Mouse (Mus musculus) MEL (cell line): Measurements from ENCODE around the gene Top2a. TPM values are rescaled to one million over a fixed set of nuclear protein-coding genes. Genes with fewer than 3 reads are reported as not detected.

Source experiments
- DNase-seq: peaks from one replicate; pipeline ENCODE4 v3.0.0; 2011; ENCODE audit warnings: low read depth, low spot score
- H3K27ac ChIP-seq: 2 replicates; pipeline ENCODE4 v1.5.1; 2012; ENCODE audit warnings: low read depth, mild to moderate bottlenecking, control low read depth, low read length, moderate library complexity; ENCODE audit not compliant: control insufficient read depth
- H3K27me3 ChIP-seq, 2 experiments: fragments of 150-350 bp in 1 of 2; sonication (generic) in 1 of 2; 2 replicates each; pipeline ENCODE4 v1.6.1; 2012; ENCODE audit warnings: low read length in 2 of 2, mild to moderate bottlenecking in 2 of 2, improper control_type of control experiment in 1 of 2, moderate library complexity in 1 of 2; ENCODE audit not compliant: insufficient read depth in 2 of 2, control insufficient read depth in 1 of 2
- H3K36me3 ChIP-seq, 2 experiments: 2 replicates each; pipeline ENCODE4 v1.6.1; 2012 to 2014; ENCODE audit warnings: low read length in 2 of 2, improper control_type of control experiment in 1 of 2, inconsistent platforms in 1 of 2, mild to moderate bottlenecking in 1 of 2; ENCODE audit not compliant: insufficient read depth in 2 of 2, control insufficient read depth in 1 of 2
- H3K4me1 ChIP-seq, 2 experiments: fragments of 150-350 bp in 1 of 2; sonication (generic) in 1 of 2; 2 replicates each; pipeline ENCODE4 v1.6.1; 2012; ENCODE audit warnings: low read length in 2 of 2, improper control_type of control experiment in 1 of 2, mild to moderate bottlenecking in 1 of 2; ENCODE audit not compliant: insufficient read depth in 2 of 2, control insufficient read depth in 1 of 2
- H3K4me3 ChIP-seq, 2 experiments: fragments of 150-350 bp in 1 of 2; sonication (generic) in 1 of 2; 2 replicates each; pipeline ENCODE4 v1.5.1; 2012; ENCODE audit warnings: low read depth in 2 of 2, low read length in 2 of 2, mild to moderate bottlenecking in 2 of 2, moderate library complexity in 2 of 2, control low read depth in 1 of 2, improper control_type of control experiment in 1 of 2; ENCODE audit not compliant: control insufficient read depth in 1 of 2, insufficient read depth in 1 of 2
- H3K79me2 ChIP-seq: 2 replicates; pipeline ENCODE4 v1.6.1; 2012; ENCODE audit warnings: mild to moderate bottlenecking, low read length, moderate library complexity; ENCODE audit not compliant: control insufficient read depth, poor library complexity, insufficient read depth
- H3K9ac ChIP-seq: 2 replicates; pipeline ENCODE4 v1.6.1; 2012; ENCODE audit warnings: low read depth, mild to moderate bottlenecking, control low read depth, low read length, moderate library complexity; ENCODE audit not compliant: control insufficient read depth, poor library complexity, severe bottlenecking
- H3K9me3 ChIP-seq: fragments of 150-350 bp; sonication (generic); replicated peaks from 2 replicates; pipeline ENCODE4 v1.6.1; 2012; ENCODE audit warnings: mild to moderate bottlenecking, low read length, improper control_type of control experiment, moderate library complexity; ENCODE audit not compliant: insufficient read depth
- CHD1 ChIP-seq: IDR thresholded peaks from 2 replicates; pipeline ENCODE4 v1.6.1; 2012; ENCODE audit warnings: low read depth, mild to moderate bottlenecking, inconsistent platforms, low read length, improper control_type of control experiment
- CTCF ChIP-seq, 3 experiments: IDR thresholded peaks in 2 of 3; conservative IDR thresholded peaks in 1 of 3; 2 replicates each; pipeline ENCODE4 v1.5.1; 2011 to 2012; ENCODE audit warnings: low read length in 3 of 3, low read depth in 2 of 3, mild to moderate bottlenecking in 2 of 3, improper control_type of control experiment in 1 of 3, inconsistent platforms in 1 of 3, mixed read lengths in 1 of 3, moderate library complexity in 1 of 3; ENCODE audit not compliant: control insufficient read depth in 1 of 3, insufficient read depth in 1 of 3, poor library complexity in 1 of 3, severe bottlenecking in 1 of 3
- HCFC1 ChIP-seq: IDR thresholded peaks from 2 replicates; pipeline ENCODE4 v1.6.1; 2012; ENCODE audit warnings: low read depth, mild to moderate bottlenecking, inconsistent platforms, low read length, improper control_type of control experiment, moderate library complexity
- KAT2A ChIP-seq: conservative IDR thresholded peaks from 2 replicates; pipeline ENCODE4 v1.6.1; 2012; ENCODE audit warnings: low read depth, low read length, improper control_type of control experiment, inconsistent platforms
- MAX ChIP-seq: IDR thresholded peaks from 2 replicates; pipeline ENCODE4 v1.6.1; 2011; ENCODE audit warnings: low read length, improper control_type of control experiment
- MAZ ChIP-seq: IDR thresholded peaks from 2 replicates; pipeline ENCODE4 v1.6.1; 2012; ENCODE audit warnings: low read depth, mild to moderate bottlenecking, inconsistent platforms, low read length, improper control_type of control experiment
- MEF2A ChIP-seq: IDR thresholded peaks from 2 replicates; pipeline ENCODE4 v1.6.1; 2014; ENCODE audit warnings: low read depth, mild to moderate bottlenecking, inconsistent platforms, low read length, improper control_type of control experiment; ENCODE audit not compliant: poor library complexity, insufficient replicate concordance, severe bottlenecking; ENCODE audit errors: extremely low read depth
- MXI1 ChIP-seq: IDR thresholded peaks from 2 replicates; pipeline ENCODE4 v1.6.1; 2011; ENCODE audit warnings: mild to moderate bottlenecking, low read depth, low read length, improper control_type of control experiment
- MYB ChIP-seq: IDR thresholded peaks from 2 replicates; pipeline ENCODE4 v1.6.1; 2011; ENCODE audit warnings: mild to moderate bottlenecking, low read depth, low read length, improper control_type of control experiment
- MYC ChIP-seq: IDR thresholded peaks from 2 replicates; pipeline ENCODE4 v1.6.1; 2011; ENCODE audit warnings: low read depth, mild to moderate bottlenecking, low read length, improper control_type of control experiment, moderate library complexity
- NELFE ChIP-seq: IDR thresholded peaks from 2 replicates; pipeline ENCODE4 v1.6.1; 2011; ENCODE audit warnings: low read depth, low read length, improper control_type of control experiment
- NRF1 ChIP-seq: IDR thresholded peaks from 2 replicates; pipeline ENCODE4 v1.6.1; 2014; ENCODE audit warnings: low read depth, mild to moderate bottlenecking, inconsistent platforms, low read length, improper control_type of control experiment, moderate library complexity; ENCODE audit not compliant: poor library complexity, insufficient read depth, severe bottlenecking
- POLR2A ChIP-seq, 2 experiments: IDR thresholded peaks; 2 replicates each; pipeline ENCODE4 v1.6.1; 2011 to 2012; ENCODE audit warnings: low read length in 2 of 2, mild to moderate bottlenecking in 2 of 2, control low read depth in 1 of 2, improper control_type of control experiment in 1 of 2, low read depth in 1 of 2, moderate library complexity in 1 of 2; ENCODE audit not compliant: control insufficient read depth in 1 of 2, insufficient read depth in 1 of 2, poor library complexity in 1 of 2
- POLR2AphosphoS2 ChIP-seq: IDR thresholded peaks from 2 replicates; pipeline ENCODE4 v1.6.1; 2011; ENCODE audit warnings: low read length, improper control_type of control experiment
- RCOR1 ChIP-seq: IDR thresholded peaks from 2 replicates; pipeline ENCODE4 v1.6.1; 2012; ENCODE audit warnings: low read depth, mild to moderate bottlenecking, inconsistent platforms, low read length, improper control_type of control experiment
- SMC3 ChIP-seq: IDR thresholded peaks from 2 replicates; pipeline ENCODE4 v1.6.1; 2011; ENCODE audit warnings: low read depth, low read length, improper control_type of control experiment
- TCF12 ChIP-seq: IDR thresholded peaks from 2 replicates; pipeline ENCODE4 v1.6.1; 2014; ENCODE audit warnings: low read depth, mild to moderate bottlenecking, inconsistent platforms, low read length, improper control_type of control experiment, moderate library complexity
- ZMIZ1 ChIP-seq: IDR thresholded peaks from 2 replicates; pipeline ENCODE4 v1.6.1; 2012; ENCODE audit warnings: low read depth, mild to moderate bottlenecking, inconsistent platforms, low read length, improper control_type of control experiment, moderate library complexity
- polyA plus RNA-seq, 2 experiments: library from polyadenylated mRNA; stranded (reverse) in 1 of 2; unstranded in 1 of 2; fragments of >175 nt in 1 of 2; fragments of >200 nt in 1 of 2; gene quantifications; 2 replicates each; pipeline versions ENCODE4 v1.2.1 to v1.2.4; 2012; ENCODE audit warnings: low replicate concordance in 2 of 2, low read depth in 1 of 2; ENCODE audit not compliant: insufficient read length in 2 of 2, insufficient read depth in 1 of 2, missing spikeins in 1 of 2
- total RNA-seq: library from RNA; depleted of rRNA; stranded (reverse); fragments of 300-350 nt; gene quantifications from 2 replicates; pipeline ENCODE4 v1.2.3, GENCODE M21; 2012

The Top2a gene
- total and polyA plus RNA-seq, 3 experiments, result 395 to 643 (median 443) TPM

GRCm38 (mm10) chr11:99041841-99042780, 18.1 kb upstream of the Top2a start (continued):
- no peak for TF ChIP-seq NRF1
- no peak for TF ChIP-seq MEF2A
- TF ChIP-seq KAT2A, result no peak
- peak; percentile 33 for TF ChIP-seq RCOR1

DNA sequence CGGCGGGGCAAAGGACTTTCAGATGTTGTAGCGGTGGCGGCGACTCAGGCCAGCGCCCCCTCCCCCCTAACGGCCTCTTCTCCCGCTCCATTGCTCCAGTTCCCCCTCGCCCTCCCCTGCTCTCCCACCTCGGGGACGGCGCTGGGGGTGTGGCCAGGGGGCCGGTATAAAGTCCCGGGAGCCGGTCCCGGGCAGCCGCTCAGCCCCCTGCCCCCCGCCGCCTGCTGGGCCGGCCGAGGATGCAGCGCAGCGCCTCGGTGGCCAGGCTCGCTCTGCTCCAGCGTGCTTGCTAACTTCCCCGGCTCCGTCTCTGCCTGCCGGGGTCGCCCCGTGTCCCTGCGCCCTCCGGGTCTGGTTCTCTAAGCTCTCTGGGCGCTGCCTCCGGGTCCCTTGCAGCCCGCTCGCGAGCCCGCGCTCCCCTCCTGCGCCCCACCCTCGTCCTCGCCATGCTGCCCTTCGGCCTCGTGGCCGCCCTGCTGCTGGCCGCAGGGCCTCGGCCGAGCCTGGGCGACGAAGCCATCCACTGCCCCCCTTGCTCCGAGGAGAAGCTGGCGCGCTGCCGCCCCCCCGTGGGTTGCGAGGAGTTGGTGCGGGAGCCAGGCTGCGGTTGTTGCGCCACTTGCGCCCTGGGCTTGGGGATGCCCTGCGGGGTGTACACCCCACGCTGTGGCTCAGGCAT, 17.2 kb upstream of the Top2a start, which contains the start of gene Igfbp4:
TSS of gene Igfbp4 (plus strand) at position 194 of the 679 bp plus-strand sequence.
- H3K27ac ChIP-seq, result peak within 1 kb of the TSS; percentile 87
- peak within 1 kb of the TSS; percentile 63 to 65 for H3K4me3 ChIP-seq
- H3K9ac ChIP-seq, result peak within 1 kb of the TSS; percentile 76
- TF ChIP-seq SMC3 (peak; percentile 2), ZMIZ1 (peak; percentile 82), MXI1 (peak; percentile 43), CTCF (IDR thresholded peaks at IDR 0.05 in 2 of 3, conservative IDR thresholded peaks at IDR 0.05 in 1 of 3; ENCODE audit: control insufficient read depth in 1 of 3, insufficient read depth in 1 of 3, low read depth in 2 of 3, low read length in 3 of 3, poor library complexity in 1 of 3, severe bottlenecking in 1 of 3) (peak in 1 of 3 experiments; percentile 22; a peak in 1 of 6 replicates), MYC (peak; percentile 17; the same call in 1 of the 2 replicates), CHD1 (peak; percentile 70; the same call in 1 of the 2 replicates), TCF12 (no peak), POLR2AphosphoS2 (no peak; the same call in none of the 2 replicates), MAX (peak; percentile 68), MAZ (peak; percentile 42), POLR2A (IDR thresholded peaks at IDR 0.05; ENCODE audit: control insufficient read depth in 1 of 2, insufficient read depth in 1 of 2, low read depth in 1 of 2, low read length in 2 of 2, poor library complexity in 1 of 2) (peak; percentile 43 to 69; a peak in 3 of 4 replicates), MYB (no peak), NELFE (peak; percentile 60; the same call in 1 of the 2 replicates), HCFC1 (peak; percentile 44; the same call in 1 of the 2 replicates)
- H3K27me3 ChIP-seq, result no peaks in the 10 kb centered on the region
- peaks cover 0 to 4% of the 10 kb centered on the region in 2 experiments; a peak in 2 of 4 replicates for H3K36me3 ChIP-seq
- H3K79me2 ChIP-seq, result peaks cover 9% of the 10 kb centered on the region
- peaks cover 3 to 14% of the 10 kb centered on the region in 2 experiments; a peak in 3 of 4 replicates for H3K4me1 ChIP-seq
- no peaks in the 10 kb centered on the region for H3K9me3 ChIP-seq
- peak; percentile 78 for DNase-seq
